Mouse (Mus musculus) intestine, embryonic 14.5 days (tissue): ENCODE measurements around the gene Cenpb. TPM values are rescaled to one million over a fixed set of nuclear protein-coding genes. Genes with fewer than 3 reads are reported as not detected.
A peak's percentile ranks its signal among the peaks of the same experiment; 100 is the strongest.

Experiments used
- ATAC-seq: fragments of 200-750 bp; cut with Nextera tagmentation; replicated peaks from 2 replicates; pipeline ENCODE4 v1.8.0; 2017; ENCODE audit warnings: low read depth, moderate number of reproducible peaks, moderate TSS enrichment, moderate library complexity; ENCODE audit not compliant: low FRiP score, low TSS enrichment
- DNase-seq: peaks from one replicate; pipeline ENCODE4 v3.0.0-alpha.2; 2018; ENCODE audit warnings: low spot score
- H3K27ac ChIP-seq: fragments of 300-500 bp; sonication (generic); 2 replicates; pipeline ENCODE4 v1.5.1; 2014; ENCODE audit warnings: low read depth, mild to moderate bottlenecking, control low read depth
- H3K27me3 ChIP-seq: fragments of 300-500 bp; sonication (generic); replicated peaks from 2 replicates; pipeline ENCODE4 v1.6.1; 2014; ENCODE audit warnings: low read length, control low read depth; ENCODE audit not compliant: control insufficient read depth, insufficient read depth
- H3K36me3 ChIP-seq: fragments of 300-500 bp; sonication (generic); 2 replicates; pipeline ENCODE4 v1.6.1; 2014; ENCODE audit warnings: low read length, control low read depth; ENCODE audit not compliant: control insufficient read depth, insufficient read depth
- H3K4me1 ChIP-seq: fragments of 300-500 bp; sonication (generic); replicated peaks from 2 replicates; pipeline ENCODE4 v1.6.1; 2014; ENCODE audit warnings: low read length, control low read depth, mixed read lengths; ENCODE audit not compliant: control insufficient read depth, insufficient read depth
- H3K4me2 ChIP-seq: fragments of 300-500 bp; sonication (generic); 2 replicates; pipeline ENCODE4 v1.6.1; 2014; ENCODE audit warnings: low read length
- H3K4me3 ChIP-seq: fragments of 300-500 bp; sonication (generic); 2 replicates; pipeline ENCODE4 v1.5.1; 2014; ENCODE audit warnings: low read depth, low read length, control low read depth, mixed read lengths
- H3K9ac ChIP-seq: fragments of 300-500 bp; sonication (generic); 2 replicates; pipeline ENCODE4 v1.6.1; 2014; ENCODE audit warnings: mild to moderate bottlenecking, low read length
- H3K9me3 ChIP-seq: fragments of 300-500 bp; sonication (generic); 2 replicates; pipeline ENCODE4 v1.6.1; 2016; ENCODE audit warnings: low read length, control low read depth; ENCODE audit not compliant: control insufficient read depth
- WGBS: fragments of 180-500 bp; shearing (Covaris S2); extraction: QIAGEN DNeasy Blood & Tissue Kit; methylation state at CpG from one replicate; pipeline ENCODE4 v1.1.7; 2014; 5-methylcytosine and 5-hydroxymethylcytosine counted together
- polyA plus RNA-seq: library from polyadenylated mRNA; unstranded; fragments of >200 nt; fragmentation: Nextera tagmentation; extraction: Ambion mirVana; gene quantifications from 2 replicates; pipeline ENCODE4 v1.2.1, GENCODE M21; 2014

Cenpb gene
- polyA plus RNA-seq, 1 experiment from 2014 or later: 9.5 TPM

GRCm38 (mm10) chr2:131189521-131190309 is 9.8 kb upstream of the Cenpb start:
- 49% methylated on average over 5 of the region's 5 CpGs for WGBS
- Histone ChIP-seq H3K36me3 (peaks cover 31% of the 10 kb centered on the region), H3K4me3 (no peak overlapping the region), H3K27me3 (no peaks in the 10 kb centered on the region), H3K4me2 (peak overlapping the region; percentile 4; the same call in 1 of the 2 replicates), H3K4me1 (peaks cover 29% of the 10 kb centered on the region), H3K9me3 (no peaks in the 10 kb centered on the region), H3K27ac (peak overlapping the region; percentile 60), H3K9ac (no peak overlapping the region)
- DNase-seq (no peak), ATAC-seq (no peak)

- H3K36me3 ChIP-seq: peaks cover 17% of the 10 kb centered on the region
- H3K4me1 ChIP-seq: peaks cover 29% of the 10 kb centered on the region
- H3K4me2 ChIP-seq: no peak overlapping the region
- H3K27me3 ChIP-seq: no peaks in the 10 kb centered on the region
- no peak for ATAC-seq
- H3K4me3 ChIP-seq: no peak overlapping the region
- 91% methylated on average over 5 of the region's 5 CpGs for WGBS
- no peak overlapping the region for H3K9ac ChIP-seq
- no peak for DNase-seq
- no peaks in the 10 kb centered on the region for H3K9me3 ChIP-seq
- H3K27ac ChIP-seq: no peak overlapping the region
These were observed 8.4 kb upstream of the Cenpb start for GRCm38 (mm10) chr2:131188311-131188710.

- H3K4me1 ChIP-seq: peaks cover 29% of the 10 kb centered on the region
- H3K27ac ChIP-seq: peak overlapping the region; percentile 58; the same call in 1 of the 2 replicates
These were observed 7.7 kb upstream of the Cenpb start for GRCm38 (mm10) chr2:131187602-131187922.

GRCm38 (mm10) chr2:131186771-131187601 is 7.1 kb upstream of the Cenpb start, which contains the start of the genes Cdc25b and Spef1:
Gene Cdc25b (plus strand): TSS chr2:131186949.
Gene Spef1 (minus strand): TSS chr2:131187282.
- WGBS: under 1% methylated on average over 36 of the region's 43 CpGs
- Histone ChIP-seq H3K4me3 (peak within 1 kb of the TSS; percentile 66), H3K4me1 (peaks cover 29% of the 10 kb centered on the region), H3K4me2 (peak within 1 kb of the TSS; percentile 69), H3K9ac (peak within 1 kb of the TSS; percentile 69), H3K36me3 (peaks cover 6% of the 10 kb centered on the region; the same call in 1 of the 2 replicates), H3K27me3 (no peaks in the 10 kb centered on the region), H3K27ac (peak within 1 kb of the TSS; percentile 58; the same call in 1 of the 2 replicates), H3K9me3 (no peaks in the 10 kb centered on the region)
- ATAC-seq: peak; percentile 93
- peak; percentile 92 for DNase-seq

More at GRCm38 (mm10) chr2:131187602-131187922, 7.7 kb upstream of the Cenpb start:
- peak overlapping the region; percentile 69 for H3K9ac ChIP-seq
- ATAC-seq (no peak), DNase-seq (no peak)
- WGBS: 18% methylated on average over 3 of the region's 3 CpGs
- H3K4me2 ChIP-seq: peak overlapping the region; percentile 69
- no peaks in the 10 kb centered on the region for H3K9me3 ChIP-seq
- H3K27me3 ChIP-seq: no peaks in the 10 kb centered on the region
- peaks cover 10% of the 10 kb centered on the region; the same call in 1 of the 2 replicates for H3K36me3 ChIP-seq
- peak overlapping the region; percentile 66 for H3K4me3 ChIP-seq

- Histone ChIP-seq H3K4me2 (peak overlapping the region; percentile 69), H3K9ac (peak overlapping the region; percentile 69), H3K4me1 (peaks cover 29% of the 10 kb centered on the region), H3K27me3 (no peaks in the 10 kb centered on the region), H3K9me3 (no peaks in the 10 kb centered on the region), H3K27ac (peak overlapping the region; percentile 58; the same call in 1 of the 2 replicates), H3K4me3 (peak overlapping the region; percentile 66), H3K36me3 (no peaks in the 10 kb centered on the region)
- no peak for DNase-seq
- WGBS: 3% methylated on average over 14 of the region's 14 CpGs
- ATAC-seq: no peak; the same call in 1 of the 2 replicates
These were observed 6.5 kb upstream of the Cenpb start for GRCm38 (mm10) chr2:131186343-131186742.

GRCm38 (mm10) chr2:131179246-131179886 is 501 bp downstream of the Cenpb start:
- Histone ChIP-seq H3K27ac (peak overlapping the region; percentile 79), H3K9ac (peak overlapping the region; percentile 89), H3K4me3 (peak overlapping the region; percentile 84), H3K27me3 (no peaks in the 10 kb centered on the region), H3K4me2 (peak overlapping the region; percentile 95), H3K4me1 (peaks cover 30% of the 10 kb centered on the region), H3K36me3 (peaks cover 10% of the 10 kb centered on the region), H3K9me3 (no peaks in the 10 kb centered on the region)
- DNase-seq (peak; percentile 86), ATAC-seq (peak; percentile 10; the same call in 1 of the 2 replicates)
- under 1% methylated on average over 65 of the region's 67 CpGs for WGBS

- Histone ChIP-seq H3K4me3 (peak overlapping the region; percentile 84), H3K36me3 (peaks cover 10% of the 10 kb centered on the region), H3K4me1 (peaks cover 33% of the 10 kb centered on the region), H3K27ac (peak overlapping the region; percentile 79), H3K27me3 (no peaks in the 10 kb centered on the region), H3K4me2 (peak overlapping the region; percentile 95), H3K9ac (peak overlapping the region; percentile 89), H3K9me3 (no peaks in the 10 kb centered on the region)
- ATAC-seq: no peak
- WGBS: 33% methylated on average over 26 of the region's 26 CpGs
- peak; percentile 68 for DNase-seq
These were observed 1.0 kb downstream of the Cenpb start for GRCm38 (mm10) chr2:131178828-131179245.

- Histone ChIP-seq H3K9ac (no peak overlapping the region; the same call in 1 of the 2 replicates), H3K4me1 (peaks cover 33% of the 10 kb centered on the region), H3K4me2 (peak overlapping the region; percentile 95), H3K4me3 (peak overlapping the region; percentile 84), H3K36me3 (peaks cover 10% of the 10 kb centered on the region), H3K27ac (peak overlapping the region; percentile 44; the same call in 1 of the 2 replicates), H3K9me3 (no peaks in the 10 kb centered on the region), H3K27me3 (peaks cover 4% of the 10 kb centered on the region)
- DNase-seq: no peak
- no peak for ATAC-seq
- 79% methylated on average over 9 of the region's 9 CpGs for WGBS
These were observed 1.9 kb downstream of the Cenpb start for GRCm38 (mm10) chr2:131177932-131178331.
